Mouse (Mus musculus) liver, adult 2 months (tissue): ENCODE measurements around the gene Qtrt2. TPM values are rescaled to one million over a fixed set of nuclear protein-coding genes. Genes with fewer than 3 reads are reported as not detected.

ENCODE experiments used
- DNase-seq: peaks from one replicate; pipeline ENCODE4 v3.0.0-alpha.2; 2011; ENCODE audit warnings: low read depth, low spot score; ENCODE audit errors: extremely low read depth
- H3K27ac ChIP-seq: fragments of 200-500 bp; replicated peaks from 2 replicates; pipeline ENCODE4 v1.5.1; 2012; ENCODE audit warnings: low read depth, mild to moderate bottlenecking, control low read depth, inconsistent platforms, low read length; ENCODE audit not compliant: insufficient read depth
- H3K27me3 ChIP-seq: fragments of 200-500 bp; 2 replicates; pipeline ENCODE4 v1.6.1; 2012; ENCODE audit warnings: mild to moderate bottlenecking, moderate library complexity, low read length, inconsistent platforms; ENCODE audit not compliant: control insufficient read depth, insufficient read depth
- H3K36me3 ChIP-seq: fragments of 200-500 bp; 2 replicates; pipeline ENCODE4 v1.6.1; 2012; ENCODE audit warnings: low read length, inconsistent platforms; ENCODE audit not compliant: control insufficient read depth, insufficient read depth
- H3K4me1 ChIP-seq: fragments of 200-500 bp; 2 replicates; pipeline ENCODE4 v1.6.1; 2011; ENCODE audit warnings: low read length; ENCODE audit not compliant: control insufficient read depth, insufficient read depth
- H3K4me3 ChIP-seq: fragments of 200-500 bp; 2 replicates; pipeline ENCODE4 v1.5.1; 2011; ENCODE audit warnings: low read depth, mild to moderate bottlenecking, control low read depth, low read length, moderate library complexity; ENCODE audit not compliant: insufficient read depth
- H3K79me2 ChIP-seq: fragments of 200-500 bp; 2 replicates; pipeline ENCODE4 v1.6.1; 2012; ENCODE audit warnings: inconsistent platforms, mild to moderate bottlenecking, low read length, moderate library complexity; ENCODE audit not compliant: control insufficient read depth, insufficient read depth
- H3K9ac ChIP-seq: fragments of 200-500 bp; 2 replicates; pipeline ENCODE4 v1.6.1; 2012; ENCODE audit warnings: low read depth, mild to moderate bottlenecking, control low read depth, inconsistent platforms, low read length
- CTCF ChIP-seq: fragments of 200-500 bp; IDR thresholded peaks from 2 replicates; pipeline ENCODE4 v1.5.1; 2011; ENCODE audit warnings: low read depth, low read length, control low read depth
- POLR2A ChIP-seq: fragments of 200-500 bp; IDR thresholded peaks from 2 replicates; pipeline ENCODE4 v1.6.1; 2011; ENCODE audit warnings: low read length, control low read depth; ENCODE audit not compliant: insufficient read depth; ENCODE audit errors: extremely low read depth
- WGBS: fragments of 180-500 bp; shearing (Covaris S2); methylation state at CpG from one replicate; pipeline ENCODE4 v1.1.7; 2018; 5-methylcytosine and 5-hydroxymethylcytosine counted together
- polyA plus RNA-seq: library from polyadenylated mRNA; depleted of rRNA; stranded (reverse); fragments of >200 nt; gene quantifications from 2 replicates; pipeline ENCODE4 v1.2.3, GENCODE M21; 2012
- total RNA-seq: library from RNA; depleted of rRNA; stranded (reverse); fragments of >200 nt; gene quantifications from 2 replicates; pipeline ENCODE4 v1.2.3, GENCODE M21; 2014

Gene Qtrt2
- total and polyA plus RNA-seq, 2 experiments: 7.8 to 9.0 TPM

- 75% methylated on average over 3 of the region's 3 CpGs for WGBS
- no peak for DNase-seq
Measured at GRCm38 (mm10) chr16:43881636-43882035, 45.0 kb downstream of the Qtrt2 start.

GRCm38 (mm10) chr16:43879769-43880168 lies 46.8 kb downstream of the Qtrt2 start:
- Histone ChIP-seq H3K79me2 (no peaks in the 10 kb centered on the region; the same call in 1 of the 2 replicates), H3K27me3 (no peaks in the 10 kb centered on the region), H3K4me3 (no peak overlapping the region), H3K4me1 (no peaks in the 10 kb centered on the region), H3K27ac (no peak overlapping the region), H3K9ac (no peak overlapping the region), H3K36me3 (peaks cover 22% of the 10 kb centered on the region)
- no peak for DNase-seq
- TF ChIP-seq POLR2A (no peak), CTCF (no peak)
- WGBS: 86% methylated on average over 6 of the region's 6 CpGs

More at GRCm38 (mm10) chr16:43881636-43882035, 45.0 kb downstream of the Qtrt2 start:
- Histone ChIP-seq H3K4me1 (no peaks in the 10 kb centered on the region), H3K4me3 (no peak overlapping the region), H3K9ac (no peak overlapping the region), H3K36me3 (peaks cover 11% of the 10 kb centered on the region), H3K79me2 (peaks cover 6% of the 10 kb centered on the region; the same call in 1 of the 2 replicates), H3K27ac (no peak overlapping the region), H3K27me3 (no peaks in the 10 kb centered on the region)
- no peak for TF ChIP-seq POLR2A
- TF ChIP-seq CTCF: no peak

- H3K36me3 ChIP-seq: peaks cover 38% of the 10 kb centered on the region
- no peaks in the 10 kb centered on the region for H3K4me1 ChIP-seq
- H3K27ac ChIP-seq: no peak overlapping the region
- no peaks in the 10 kb centered on the region for H3K27me3 ChIP-seq
- WGBS: 91% methylated on average over 7 of the region's 7 CpGs
- TF ChIP-seq POLR2A (no peak), CTCF (no peak)
- no peaks in the 10 kb centered on the region for H3K79me2 ChIP-seq
- H3K4me3 ChIP-seq: no peak overlapping the region
- DNase-seq: no peak
- no peak overlapping the region for H3K9ac ChIP-seq
Measured at GRCm38 (mm10) chr16:43871419-43871818, 55.2 kb downstream of the Qtrt2 start.

- Histone ChIP-seq H3K27ac (no peak overlapping the region), H3K4me1 (no peaks in the 10 kb centered on the region), H3K79me2 (no peaks in the 10 kb centered on the region), H3K27me3 (no peaks in the 10 kb centered on the region), H3K9ac (no peak overlapping the region), H3K4me3 (no peak overlapping the region), H3K36me3 (peaks cover 29% of the 10 kb centered on the region)
- no peak for DNase-seq
- TF ChIP-seq POLR2A (no peak), CTCF (no peak)
Measured at GRCm38 (mm10) chr16:43869805-43870204, 56.8 kb downstream of the Qtrt2 start.

- TF ChIP-seq CTCF: no peak
- TF ChIP-seq POLR2A: no peak
Measured at GRCm38 (mm10) chr16:43860624-43861023, 66.0 kb downstream of the Qtrt2 start.

GRCm38 (mm10) chr16:43858941-43859476 lies 67.6 kb downstream of the Qtrt2 start:
- TF ChIP-seq CTCF: no peak
- no peak for TF ChIP-seq POLR2A
- Histone ChIP-seq H3K79me2 (no peaks in the 10 kb centered on the region), H3K4me1 (no peaks in the 10 kb centered on the region), H3K4me3 (no peak overlapping the region), H3K27me3 (no peaks in the 10 kb centered on the region), H3K36me3 (peaks cover 17% of the 10 kb centered on the region), H3K9ac (no peak overlapping the region), H3K27ac (no peak overlapping the region)
- DNase-seq: no peak
- 96% methylated on average over 5 of the region's 5 CpGs for WGBS

More at GRCm38 (mm10) chr16:43860624-43861023, 66.0 kb downstream of the Qtrt2 start:
- Histone ChIP-seq H3K4me3 (no peak overlapping the region), H3K79me2 (no peaks in the 10 kb centered on the region), H3K36me3 (peaks cover 19% of the 10 kb centered on the region), H3K27ac (no peak overlapping the region), H3K27me3 (no peaks in the 10 kb centered on the region), H3K4me1 (no peaks in the 10 kb centered on the region), H3K9ac (no peak overlapping the region)
- DNase-seq: no peak
- WGBS: 68% methylated on average over 6 of the region's 6 CpGs
